Mouse (Mus musculus) embryonic facial prominence, embryonic 11.5 days (tissue): ENCODE results near the gene Slc19a2. TPM values are rescaled to one million over a fixed set of nuclear protein-coding genes. Genes with fewer than 3 reads are reported as not detected.
A peak's percentile ranks its signal among the peaks of the same experiment; 100 is the strongest.

Source experiments
- ATAC-seq: fragments of 200-750 bp; cut with Nextera tagmentation; replicated peaks from 2 replicates; pipeline ENCODE4 v1.8.0; 2017; ENCODE audit warnings: low read depth; ENCODE audit not compliant: insufficient number of reproducible peaks, low FRiP score, low TSS enrichment
- DNase-seq: peaks from one replicate; pipeline ENCODE4 v3.0.0-alpha.2; 2015; ENCODE audit warnings: low spot score
- H3K27ac ChIP-seq: fragments of 300-500 bp; sonication (generic); replicated peaks from 2 replicates; pipeline ENCODE4 v1.5.1; 2014; ENCODE audit warnings: mild to moderate bottlenecking, low read depth, low read length, control low read depth
- H3K27me3 ChIP-seq: fragments of 300-500 bp; sonication (generic); 2 replicates; pipeline ENCODE4 v1.6.1; 2014; ENCODE audit warnings: mild to moderate bottlenecking, low read length, moderate library complexity, mixed read lengths; ENCODE audit not compliant: control insufficient read depth, insufficient read depth
- H3K36me3 ChIP-seq: fragments of 300-500 bp; sonication (generic); replicated peaks from 2 replicates; pipeline ENCODE4 v1.6.1; 2014; ENCODE audit warnings: low read depth, mild to moderate bottlenecking, low read length, moderate library complexity, mixed read lengths; ENCODE audit not compliant: control insufficient read depth, insufficient read depth
- H3K4me1 ChIP-seq: fragments of 300-500 bp; sonication (generic); 2 replicates; pipeline ENCODE4 v1.6.1; 2014; ENCODE audit warnings: low read length, mixed read lengths; ENCODE audit not compliant: control insufficient read depth, insufficient read depth
- H3K4me2 ChIP-seq: fragments of 300-500 bp; sonication (generic); 2 replicates; pipeline ENCODE4 v1.6.1; 2014; ENCODE audit warnings: low read depth, mild to moderate bottlenecking, control low read depth, low read length, moderate library complexity
- H3K4me3 ChIP-seq: fragments of 300-500 bp; sonication (generic); 2 replicates; pipeline ENCODE4 v1.5.1; 2014; ENCODE audit warnings: low read depth, low read length, control low read depth
- H3K9ac ChIP-seq: fragments of 300-500 bp; sonication (generic); replicated peaks from 2 replicates; pipeline ENCODE4 v1.6.1; 2014; ENCODE audit warnings: mild to moderate bottlenecking, control low read depth, low read length
- H3K9me3 ChIP-seq: fragments of 300-500 bp; sonication (generic); replicated peaks from 2 replicates; pipeline ENCODE4 v1.6.1; 2016; ENCODE audit warnings: mild to moderate bottlenecking, low read length, inconsistent platforms, mixed read lengths; ENCODE audit not compliant: control insufficient read depth
- WGBS: fragments of 180-500 bp; shearing (Covaris S2); extraction: QIAGEN DNeasy Blood & Tissue Kit; methylation state at CpG from one replicate; pipeline ENCODE4 v1.1.7; 2014; 5-methylcytosine and 5-hydroxymethylcytosine counted together
- polyA plus RNA-seq: library from polyadenylated mRNA; unstranded; fragments of >200 nt; fragmentation: Nextera tagmentation; extraction: Ambion mirVana; gene quantifications from 2 replicates; pipeline ENCODE4 v1.2.1, GENCODE M21; 2014

Slc19a2 gene
- polyA plus RNA-seq, 1 experiment from 2014 or later = 10.5 TPM

DNA sequence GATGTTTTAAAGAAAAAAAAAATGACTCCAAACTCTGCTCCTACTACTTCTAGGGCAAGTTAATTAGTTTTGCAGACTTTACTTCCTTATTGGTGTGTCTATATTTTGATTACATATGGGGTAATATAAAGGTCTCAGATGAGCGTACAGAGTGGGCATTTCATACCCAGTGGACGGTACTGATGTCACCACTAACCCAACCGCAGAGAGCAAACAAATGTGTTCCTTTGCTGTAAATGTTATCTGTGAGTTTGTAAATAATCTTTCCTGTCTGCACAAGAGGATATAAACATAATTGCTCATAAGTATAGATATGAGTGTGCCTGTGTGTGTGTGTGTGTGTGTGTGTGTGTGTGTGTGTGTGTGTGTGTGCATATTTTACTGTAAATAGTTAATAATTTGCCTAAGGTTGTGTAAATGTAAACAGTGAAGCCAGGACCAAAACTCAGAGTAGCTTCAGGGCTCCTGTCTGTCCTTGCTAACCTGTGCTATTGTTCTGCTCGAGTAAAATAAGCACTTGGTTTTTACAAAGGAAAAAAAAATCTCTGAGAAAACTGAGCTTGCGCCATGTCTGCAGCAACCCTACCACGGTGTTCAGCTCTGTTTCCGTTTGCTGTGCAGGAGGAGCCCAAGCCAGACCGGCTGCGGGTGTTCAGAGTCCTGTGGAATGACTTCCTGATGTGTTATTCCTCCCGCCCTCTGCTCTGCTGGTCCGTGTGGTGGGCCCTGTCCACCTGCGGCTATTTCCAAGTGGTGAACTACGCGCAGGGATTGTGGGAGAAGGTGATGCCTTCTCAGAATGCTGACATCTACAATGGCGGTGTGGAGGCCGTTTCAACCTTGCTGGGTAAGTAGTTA is 11.6 kb downstream of the Slc19a2 start:
- Histone ChIP-seq H3K9ac (no peak overlapping the region), H3K4me3 (no peak overlapping the region), H3K4me1 (no peaks in the 10 kb centered on the region), H3K36me3 (no peaks in the 10 kb centered on the region; the same call in 1 of the 2 replicates), H3K4me2 (no peak overlapping the region), H3K27me3 (no peaks in the 10 kb centered on the region), H3K27ac (no peak overlapping the region), H3K9me3 (no peaks in the 10 kb centered on the region)
- DNase-seq (no peak), ATAC-seq (no peak)
- WGBS = 82% methylated on average over 16 of the region's 16 CpGs

DNA sequence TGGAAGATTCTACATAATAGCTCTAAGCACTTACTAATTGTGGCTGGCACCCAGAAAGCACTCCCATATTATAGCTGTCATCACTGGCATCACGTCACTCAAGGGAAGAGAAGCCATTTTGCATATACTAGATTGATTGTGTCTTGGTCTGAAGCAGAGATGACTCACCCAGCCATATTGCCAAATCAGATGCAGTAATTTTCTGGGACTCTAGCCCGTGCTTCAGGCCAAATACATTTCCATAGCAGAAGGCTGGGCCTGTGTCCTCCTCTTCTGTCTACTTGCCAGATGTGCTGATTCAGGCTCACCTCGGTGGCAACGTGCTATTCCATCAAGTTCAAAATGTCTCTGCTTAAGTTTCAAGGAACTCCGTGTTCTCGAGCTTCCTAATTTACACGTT is 12.7 kb downstream of the Slc19a2 start:
- H3K4me3 ChIP-seq = no peak overlapping the region
- H3K9ac ChIP-seq = no peak overlapping the region
- ATAC-seq (no peak), DNase-seq (no peak)
- H3K36me3 ChIP-seq = no peaks in the 10 kb centered on the region; the same call in 1 of the 2 replicates
- no peaks in the 10 kb centered on the region for H3K9me3 ChIP-seq
- H3K4me1 ChIP-seq = no peaks in the 10 kb centered on the region
- no peak overlapping the region for H3K4me2 ChIP-seq
- no peak overlapping the region for H3K27ac ChIP-seq
- 92% methylated on average over 7 of the region's 7 CpGs for WGBS
- H3K27me3 ChIP-seq = no peaks in the 10 kb centered on the region

DNA sequence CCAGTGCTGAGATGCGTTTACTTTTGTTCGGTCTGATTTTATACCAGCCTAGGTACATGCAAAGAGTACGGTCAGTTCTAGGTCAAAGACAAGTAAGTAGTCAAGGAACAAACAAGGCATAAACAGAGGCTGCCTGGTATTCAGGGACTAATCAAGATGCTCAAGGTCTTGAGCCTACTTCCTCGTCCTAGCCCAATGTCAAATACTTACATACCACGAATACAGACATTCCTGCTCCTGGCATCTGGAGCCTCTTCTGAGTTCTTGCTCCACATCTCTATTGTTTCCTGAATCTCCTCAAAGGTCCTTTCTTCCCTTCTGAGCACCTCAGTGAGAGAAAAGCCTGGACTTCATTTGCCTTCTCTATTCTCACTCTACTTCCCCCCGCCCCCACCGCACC is 22.1 kb downstream of the Slc19a2 start:
- no peak for ATAC-seq
- no peaks in the 10 kb centered on the region for H3K27me3 ChIP-seq
- WGBS = 75% methylated on average over 7 of the region's 7 CpGs

DNA sequence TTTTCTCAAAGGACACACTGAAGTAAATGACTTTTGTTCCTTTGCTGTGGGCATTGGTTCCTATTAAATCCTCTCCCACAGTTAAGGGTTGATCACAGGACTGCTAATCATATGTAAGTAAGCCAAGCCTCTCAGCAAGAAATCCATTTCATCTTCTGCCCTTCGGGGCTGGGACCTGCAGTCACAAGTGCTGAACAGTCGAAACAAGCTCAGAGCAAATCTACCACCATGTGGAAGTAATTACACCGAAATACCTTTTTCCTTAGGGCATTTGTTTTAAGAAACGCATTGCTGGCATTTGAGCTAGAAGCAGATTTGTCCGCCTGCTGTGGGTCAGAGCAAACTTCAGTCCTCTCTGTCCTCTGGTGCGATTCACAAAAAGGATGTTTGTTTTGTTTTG is 24.8 kb downstream of the Slc19a2 start:
- Histone ChIP-seq H3K36me3 (no peaks in the 10 kb centered on the region), H3K9me3 (no peaks in the 10 kb centered on the region), H3K4me1 (no peaks in the 10 kb centered on the region), H3K27ac (no peak overlapping the region), H3K27me3 (no peaks in the 10 kb centered on the region), H3K4me2 (no peak overlapping the region), H3K9ac (no peak overlapping the region), H3K4me3 (no peak overlapping the region)
- WGBS = 28% methylated on average over 6 of the region's 6 CpGs
- DNase-seq (peak; percentile 87), ATAC-seq (no peak)

More for the DNA sequence above, 22.1 kb downstream of the Slc19a2 start:
- DNase-seq = no peak
- Histone ChIP-seq H3K9ac (no peak overlapping the region), H3K4me3 (no peak overlapping the region), H3K27ac (no peak overlapping the region), H3K4me1 (no peaks in the 10 kb centered on the region), H3K4me2 (no peak overlapping the region), H3K9me3 (no peaks in the 10 kb centered on the region), H3K36me3 (no peaks in the 10 kb centered on the region)

DNA sequence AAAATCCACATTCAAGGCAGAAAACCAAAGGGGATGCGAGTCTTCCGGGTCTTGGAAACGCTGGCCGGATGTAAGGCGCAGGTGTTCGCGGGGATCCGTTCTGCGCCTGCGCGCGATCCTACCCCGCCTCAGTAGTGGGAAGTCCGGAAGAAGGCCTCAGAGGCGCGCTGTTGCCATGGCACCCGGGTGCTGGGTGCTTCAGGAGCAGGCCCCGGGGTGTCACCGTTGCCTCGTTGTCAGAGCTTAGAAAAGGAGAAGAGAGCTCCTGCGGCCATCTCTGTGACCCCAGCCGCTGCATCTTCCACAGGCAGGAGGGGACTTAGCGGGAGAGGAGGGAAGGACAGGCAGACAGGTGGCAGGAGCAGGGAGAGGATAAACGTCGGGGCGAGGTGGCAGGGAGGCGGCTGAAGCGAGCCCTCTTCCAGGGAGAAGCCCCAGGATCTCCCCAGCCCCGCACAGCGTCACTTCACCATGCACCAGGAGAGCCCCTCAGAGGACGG is 26.7 kb downstream of the Slc19a2 start, which contains the start of gene Ccdc181:
Gene Ccdc181 (plus strand): TSS at position 131 of the 500 bp plus-strand sequence.
- peak within 1 kb of the TSS; percentile 48 for H3K4me2 ChIP-seq
- under 1% methylated on average over 31 of the region's 31 CpGs for WGBS
- H3K4me3 ChIP-seq = peak within 1 kb of the TSS; percentile 51

DNA sequence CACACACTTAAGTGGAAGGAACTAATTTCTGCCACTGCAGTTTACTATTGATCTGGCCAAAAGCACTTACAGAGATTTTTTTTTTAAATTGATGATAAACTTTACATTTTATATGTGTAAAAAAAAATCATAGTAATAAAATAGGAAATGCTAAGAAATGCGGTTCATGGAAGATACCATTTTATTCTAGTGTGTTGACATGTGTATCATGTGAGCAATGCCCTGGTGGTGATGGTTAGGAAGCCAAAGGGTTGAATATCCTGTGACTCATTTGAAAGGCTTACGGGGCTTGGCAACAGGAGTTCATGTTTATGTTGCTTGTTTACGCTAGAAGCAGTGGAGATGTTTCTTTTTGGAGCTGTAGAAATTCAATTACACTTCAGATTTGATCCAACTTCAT is 27.7 kb downstream of the Slc19a2 start:
- 88% methylated on average over 3 of the region's 3 CpGs for WGBS
- Histone ChIP-seq H3K4me2 (no peak overlapping the region), H3K4me1 (no peaks in the 10 kb centered on the region), H3K9me3 (no peaks in the 10 kb centered on the region), H3K9ac (no peak overlapping the region), H3K4me3 (no peak overlapping the region), H3K27ac (no peak overlapping the region), H3K36me3 (no peaks in the 10 kb centered on the region), H3K27me3 (no peaks in the 10 kb centered on the region)
- no peak for DNase-seq
- no peak for ATAC-seq

More for the DNA sequence above, 26.7 kb downstream of the Slc19a2 start, which contains the start of gene Ccdc181:
- Histone ChIP-seq H3K27ac (no peak within 1 kb of the TSS), H3K4me1 (no peaks in the 10 kb centered on the region), H3K9ac (peak within 1 kb of the TSS; percentile 18), H3K9me3 (no peaks in the 10 kb centered on the region), H3K27me3 (no peaks in the 10 kb centered on the region), H3K36me3 (no peaks in the 10 kb centered on the region)
- DNase-seq = peak; percentile 92
- peak; percentile 98 for ATAC-seq

DNA sequence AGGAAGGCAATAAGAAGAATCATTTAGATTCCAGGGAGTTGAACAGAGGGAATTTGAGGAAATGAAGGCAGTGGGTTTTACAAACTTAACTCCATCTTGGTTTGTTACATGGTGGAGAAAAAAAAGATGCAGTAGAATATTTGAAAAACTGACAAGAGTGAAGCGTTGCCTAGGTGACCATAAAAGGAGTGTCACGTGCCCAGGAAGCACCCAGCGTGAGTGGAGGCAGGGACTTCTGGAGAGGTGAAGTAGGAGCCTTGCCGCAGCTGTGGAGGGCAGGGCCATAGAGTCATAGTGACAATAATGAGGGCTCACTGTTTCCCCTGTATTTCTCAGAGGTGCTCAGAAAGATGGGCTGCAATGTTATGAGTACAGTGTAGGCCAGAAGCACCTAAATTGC is 30.5 kb downstream of the Slc19a2 start:
- Histone ChIP-seq H3K4me1 (no peaks in the 10 kb centered on the region), H3K4me2 (no peak overlapping the region), H3K9me3 (no peaks in the 10 kb centered on the region), H3K27me3 (no peaks in the 10 kb centered on the region), H3K4me3 (no peak overlapping the region), H3K27ac (no peak overlapping the region), H3K36me3 (no peaks in the 10 kb centered on the region), H3K9ac (no peak overlapping the region)
- WGBS = 78% methylated on average over 4 of the region's 4 CpGs
- no peak for DNase-seq
- no peak for ATAC-seq

DNA sequence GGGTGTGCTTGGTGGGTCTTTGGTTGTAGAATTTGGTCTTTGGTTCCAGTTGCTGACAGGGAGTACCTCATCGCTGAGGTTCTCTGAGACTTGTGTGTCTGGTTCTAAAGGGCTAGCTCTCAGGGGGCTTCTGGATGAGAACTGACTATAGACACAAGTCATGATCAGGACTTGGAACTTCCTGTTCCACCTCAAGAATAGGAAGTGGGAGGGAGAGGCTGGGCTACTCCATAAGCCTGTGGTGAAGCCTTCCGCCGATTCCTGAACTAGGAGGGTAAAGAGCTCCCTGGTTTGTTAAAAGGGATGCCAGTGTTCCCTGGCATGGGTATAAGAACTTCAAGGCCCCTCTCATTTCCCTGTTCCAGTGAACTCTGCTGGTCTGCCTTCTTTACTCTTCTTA is 35.2 kb downstream of the Slc19a2 start:
- no peak overlapping the region for H3K27ac ChIP-seq
- no peak overlapping the region for H3K9ac ChIP-seq
- ATAC-seq = no peak
- no peak overlapping the region for H3K4me3 ChIP-seq
- H3K4me1 ChIP-seq = no peaks in the 10 kb centered on the region
- H3K36me3 ChIP-seq = no peaks in the 10 kb centered on the region
- no peak for DNase-seq
- no peaks in the 10 kb centered on the region for H3K27me3 ChIP-seq
- no peaks in the 10 kb centered on the region for H3K9me3 ChIP-seq
- 97% methylated on average over 3 of the region's 3 CpGs for WGBS
- no peak overlapping the region for H3K4me2 ChIP-seq
